Mouse (Mus musculus): ENCODE measurements at regions not wholly inside any gene's neighbourhood (a gene's known extent, or its start where the extent isn't known, plus 50 kb on each side); places are given as distances from the start of the nearest gene placed in this dataset.
A peak's percentile ranks its signal among the peaks of the same experiment; 100 is the strongest.

- no peak overlapping the region for H3K4me3 ChIP-seq (ENCODE audit: low read depth, low read length)
- no peak for TF ChIP-seq EP300 (IDR thresholded peaks at IDR 0.05)
- no peak for TF ChIP-seq CTCF (IDR thresholded peaks at IDR 0.05)
- DNase-seq (ENCODE audit: low spot score) (no peak), ATAC-seq (no peak; the same call in 1 of the 2 replicates)
- no peaks in the 10 kb centered on the region for H3K36me3 ChIP-seq (ENCODE audit: insufficient read depth, low read length)
- H3K4me2 ChIP-seq (replicated peaks; ENCODE audit: low read depth, low read length), result no peak overlapping the region
- H3K27ac ChIP-seq (ENCODE audit: low read length), result no peak overlapping the region
- 48% methylated on average over 10 of the region's 10 CpGs for WGBS
- H3K27me3 ChIP-seq (replicated peaks; ENCODE audit: insufficient read depth, low read length), result no peaks in the 10 kb centered on the region
- H3K9ac ChIP-seq (replicated peaks; ENCODE audit: low read depth), result no peak overlapping the region
- no peaks in the 10 kb centered on the region for H3K4me1 ChIP-seq (ENCODE audit: insufficient read depth, low read depth, low read length)
- no peaks in the 10 kb centered on the region for H3K9me3 ChIP-seq (ENCODE audit: low read length)
These were observed 446.8 kb downstream of the Ptpru start for GRCm38 (mm10) chr4:131391119-131391923.

GRCm38 (mm10) chr4:131391924-131392297 lies 446.2 kb downstream of the Ptpru start:
- H3K9me3 ChIP-seq (ENCODE audit: low read length), result no peaks in the 10 kb centered on the region
- no peak overlapping the region for H3K4me3 ChIP-seq (ENCODE audit: low read depth, low read length)
- TF ChIP-seq CTCF (IDR thresholded peaks at IDR 0.05) (no peak), EP300 (IDR thresholded peaks at IDR 0.05) (no peak)
- H3K27me3 ChIP-seq (replicated peaks; ENCODE audit: insufficient read depth, low read length), result no peaks in the 10 kb centered on the region
- no peak overlapping the region for H3K4me2 ChIP-seq (replicated peaks; ENCODE audit: low read depth, low read length)
- WGBS, result 87% methylated on average over 3 of the region's 3 CpGs
- no peak overlapping the region for H3K27ac ChIP-seq (ENCODE audit: low read length)
- H3K4me1 ChIP-seq (ENCODE audit: insufficient read depth, low read depth, low read length), result no peaks in the 10 kb centered on the region
- no peak for ATAC-seq
- H3K9ac ChIP-seq (replicated peaks; ENCODE audit: low read depth), result no peak overlapping the region
- DNase-seq (ENCODE audit: low spot score), result no peak
- H3K36me3 ChIP-seq (ENCODE audit: insufficient read depth, low read length), result no peaks in the 10 kb centered on the region

GRCm38 (mm10) chr4:131392478-131392877 lies 445.6 kb downstream of the Ptpru start:
- no peak for TF ChIP-seq EP300 (IDR thresholded peaks at IDR 0.05)
- no peak for TF ChIP-seq CTCF (IDR thresholded peaks at IDR 0.05)
- WGBS, result 72% methylated on average over 3 of the region's 3 CpGs
- Histone ChIP-seq H3K9me3 (ENCODE audit: low read length) (no peaks in the 10 kb centered on the region), H3K9ac (replicated peaks; ENCODE audit: low read depth) (no peak overlapping the region), H3K36me3 (ENCODE audit: insufficient read depth, low read length) (no peaks in the 10 kb centered on the region), H3K4me2 (replicated peaks; ENCODE audit: low read depth, low read length) (no peak overlapping the region), H3K4me1 (ENCODE audit: insufficient read depth, low read depth, low read length) (no peaks in the 10 kb centered on the region), H3K4me3 (ENCODE audit: low read depth, low read length) (no peak overlapping the region), H3K27me3 (replicated peaks; ENCODE audit: insufficient read depth, low read length) (no peaks in the 10 kb centered on the region), H3K27ac (ENCODE audit: low read length) (no peak overlapping the region)
- ATAC-seq (no peak), DNase-seq (ENCODE audit: low spot score) (no peak)

- no peak for DNase-seq (ENCODE audit: low spot score)
- Histone ChIP-seq H3K27me3 (replicated peaks; ENCODE audit: insufficient read depth, low read length) (no peaks in the 10 kb centered on the region), H3K36me3 (ENCODE audit: insufficient read depth, low read length) (no peaks in the 10 kb centered on the region), H3K27ac (ENCODE audit: low read length) (no peak overlapping the region), H3K9ac (replicated peaks; ENCODE audit: low read depth) (no peak overlapping the region), H3K4me1 (ENCODE audit: insufficient read depth, low read depth, low read length) (no peaks in the 10 kb centered on the region), H3K4me3 (ENCODE audit: low read depth, low read length) (no peak overlapping the region), H3K9me3 (ENCODE audit: low read length) (no peaks in the 10 kb centered on the region), H3K4me2 (replicated peaks; ENCODE audit: low read depth, low read length) (no peak overlapping the region)
- TF ChIP-seq EP300 (IDR thresholded peaks at IDR 0.05) (no peak), CTCF (IDR thresholded peaks at IDR 0.05) (no peak)
- WGBS, result 76% methylated on average over 8 of the region's 8 CpGs
- no peak for ATAC-seq
These were observed 441.8 kb downstream of the Ptpru start for GRCm38 (mm10) chr4:131396226-131396840.

GRCm38 (mm10) chr4:131397161-131397560 lies 440.9 kb downstream of the Ptpru start:
- TF ChIP-seq CTCF (IDR thresholded peaks at IDR 0.05), result no peak
- TF ChIP-seq EP300 (IDR thresholded peaks at IDR 0.05), result no peak
- Histone ChIP-seq H3K4me3 (ENCODE audit: low read depth, low read length) (no peak overlapping the region), H3K27ac (ENCODE audit: low read length) (no peak overlapping the region), H3K9ac (replicated peaks; ENCODE audit: low read depth) (no peak overlapping the region), H3K4me2 (replicated peaks; ENCODE audit: low read depth, low read length) (no peak overlapping the region), H3K4me1 (ENCODE audit: insufficient read depth, low read depth, low read length) (no peaks in the 10 kb centered on the region), H3K9me3 (ENCODE audit: low read length) (no peaks in the 10 kb centered on the region), H3K36me3 (ENCODE audit: insufficient read depth, low read length) (no peaks in the 10 kb centered on the region), H3K27me3 (replicated peaks; ENCODE audit: insufficient read depth, low read length) (no peaks in the 10 kb centered on the region)
- 88% methylated on average over 10 of the region's 10 CpGs for WGBS
- ATAC-seq (no peak), DNase-seq (ENCODE audit: low spot score) (no peak)

- no peak for TF ChIP-seq EP300 (IDR thresholded peaks at IDR 0.05)
- TF ChIP-seq CTCF (IDR thresholded peaks at IDR 0.05), result peak; percentile 73
- Histone ChIP-seq H3K27me3 (replicated peaks; ENCODE audit: insufficient read depth, low read length) (no peaks in the 10 kb centered on the region), H3K4me2 (replicated peaks; ENCODE audit: low read depth, low read length) (no peak overlapping the region)
These were observed 437.3 kb downstream of the Ptpru start for GRCm38 (mm10) chr4:131400756-131401155.

More at GRCm38 (mm10) chr4:131400756-131401155, 437.3 kb downstream of the Ptpru start:
- H3K4me1 ChIP-seq (ENCODE audit: insufficient read depth, low read depth, low read length), result no peaks in the 10 kb centered on the region
- H3K9me3 ChIP-seq (ENCODE audit: low read length), result no peaks in the 10 kb centered on the region
- DNase-seq (ENCODE audit: low spot score) (peak; percentile 22), ATAC-seq (no peak)
- H3K4me3 ChIP-seq (ENCODE audit: low read depth, low read length), result no peak overlapping the region
- H3K36me3 ChIP-seq (ENCODE audit: insufficient read depth, low read length), result no peaks in the 10 kb centered on the region
- 19% methylated on average over 11 of the region's 11 CpGs for WGBS
- H3K27ac ChIP-seq (ENCODE audit: low read length), result no peak overlapping the region
- H3K9ac ChIP-seq (replicated peaks; ENCODE audit: low read depth), result no peak overlapping the region
